Mouse (Mus musculus) A20 (cell line): ENCODE results near the gene Zpr1.

ENCODE experiments used
- DNase-seq: peaks from one replicate; pipeline ENCODE4 v3.0.0-alpha.2; 2011; ENCODE audit warnings: low read depth, low spot score

The Zpr1 gene

DNA sequence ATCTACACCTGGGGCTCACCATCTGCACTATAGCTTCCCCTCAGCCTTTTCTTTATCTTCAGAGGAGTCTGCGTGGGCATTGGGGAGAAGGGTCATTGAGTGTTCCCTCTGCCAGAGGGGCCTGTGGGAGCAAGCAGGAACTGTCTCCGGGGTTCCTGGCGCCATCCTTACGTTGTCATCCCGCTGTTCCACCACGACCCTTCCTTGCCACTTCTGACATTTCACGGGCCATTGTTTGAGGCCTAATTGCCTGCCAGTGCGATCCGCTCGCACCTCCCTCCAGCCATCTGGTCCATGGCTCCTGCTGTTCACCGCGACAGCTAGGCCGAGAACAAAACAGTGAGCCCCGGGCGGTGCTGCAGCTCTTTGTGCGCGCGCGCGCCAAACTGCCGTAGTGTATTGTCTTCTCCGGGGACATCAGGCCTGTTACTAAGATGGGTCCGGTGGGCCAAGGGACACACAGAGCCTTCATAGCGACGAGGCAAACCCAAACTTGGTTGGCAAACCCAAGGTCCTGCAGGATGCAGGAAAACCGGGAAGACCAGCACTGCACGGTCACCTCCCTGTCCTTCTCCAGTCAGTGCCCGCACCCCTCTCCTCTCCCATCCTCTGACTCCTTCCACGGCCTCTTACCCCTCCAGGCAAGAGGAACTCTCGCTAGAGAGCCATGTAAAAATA, 55.8 kb downstream of the Zpr1 start:
- no peak for DNase-seq

DNA sequence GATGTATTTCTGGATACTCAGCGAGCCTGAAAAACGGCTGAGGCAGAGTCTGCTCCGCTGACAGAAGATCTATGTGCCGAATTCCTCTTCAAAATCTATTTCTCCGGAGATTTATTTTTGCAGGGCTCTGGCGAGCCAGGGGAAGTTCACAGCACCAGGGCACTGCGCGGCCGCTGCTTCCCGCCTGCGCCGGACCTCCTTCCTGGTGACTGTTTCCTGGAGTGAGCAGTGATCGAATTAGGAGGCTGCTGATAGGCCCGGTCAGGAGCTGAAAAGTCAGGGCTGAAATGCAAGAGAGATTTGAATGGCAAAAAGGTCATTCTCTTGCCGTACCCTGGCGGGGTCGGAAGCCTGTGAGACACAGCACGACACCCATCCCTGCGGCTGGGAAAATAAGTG, 56.4 kb downstream of the Zpr1 start:
- no peak for DNase-seq

DNA sequence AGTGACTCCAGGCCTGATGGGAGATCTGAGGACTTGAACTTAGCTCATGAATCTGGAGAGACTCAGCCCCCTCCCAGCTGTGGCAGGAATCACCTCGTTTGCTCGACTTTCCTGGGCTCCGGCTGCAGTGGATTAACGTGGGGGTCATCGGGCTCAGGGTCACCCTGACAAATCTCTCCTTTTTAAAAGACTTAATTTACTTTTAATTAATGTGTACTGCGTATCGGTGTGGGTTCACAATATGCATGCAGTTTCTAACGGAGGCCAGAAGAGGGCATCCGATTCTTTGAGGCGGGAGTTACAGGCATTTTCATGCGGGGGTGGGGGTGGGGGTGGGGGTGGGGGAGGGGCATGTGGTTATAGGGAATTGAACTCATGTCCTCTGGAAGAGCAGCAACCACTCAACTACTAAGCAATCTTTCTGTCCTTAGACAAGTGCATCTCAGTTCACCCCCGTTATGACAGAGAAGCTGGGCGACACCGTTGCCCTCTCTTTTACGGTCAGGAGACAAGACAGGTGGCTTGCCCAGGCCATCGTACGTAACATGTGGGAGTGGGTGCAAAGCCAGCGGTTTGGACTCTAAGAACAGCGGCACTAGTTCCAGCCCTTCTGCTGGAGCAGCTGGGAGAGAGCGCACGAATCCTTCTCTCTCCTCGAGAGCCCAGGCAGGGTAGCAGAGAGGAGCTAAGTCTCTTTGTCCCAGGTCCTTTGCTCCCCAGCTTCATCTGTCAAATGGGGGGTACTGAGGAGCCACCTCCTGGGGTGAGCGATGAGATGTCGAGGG, 57.1 kb downstream of the Zpr1 start:
- no peak for DNase-seq

DNA sequence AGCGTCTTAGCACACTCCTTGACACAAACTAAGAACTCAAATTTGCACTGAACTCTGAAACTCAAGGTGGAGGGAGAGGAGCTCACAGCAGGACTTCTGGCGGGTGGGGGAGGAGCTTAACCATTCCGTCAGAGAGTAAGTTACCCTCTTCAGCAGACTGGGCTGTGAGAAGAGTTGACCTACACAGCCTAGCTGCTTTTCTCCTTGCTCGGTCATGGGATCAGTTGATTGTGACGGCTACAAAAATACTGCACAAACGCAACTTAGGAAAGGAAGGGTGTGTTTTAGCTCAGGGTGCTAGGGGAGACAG, 57.7 kb downstream of the Zpr1 start:
- DNase-seq, result no peak

DNA sequence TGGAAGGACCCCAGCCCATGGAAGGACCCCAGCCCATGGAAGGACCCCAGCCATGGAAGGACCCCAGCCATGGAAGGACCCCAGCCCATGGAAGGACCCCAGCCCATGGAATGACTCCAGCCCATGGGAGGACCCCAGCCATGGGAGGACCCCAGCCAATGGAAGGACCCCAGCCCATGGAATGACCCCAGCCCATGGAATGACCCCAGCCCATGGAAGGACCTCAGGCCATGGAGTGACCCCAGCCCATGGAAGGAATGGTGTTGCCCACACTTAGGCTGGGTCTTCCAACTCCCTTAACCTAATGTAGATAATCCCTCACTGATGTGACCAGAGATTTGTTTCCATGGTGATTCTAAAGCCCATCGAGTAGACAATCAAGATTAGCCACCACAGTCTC, 58.4 kb downstream of the Zpr1 start:
- DNase-seq, result no peak
